Mouse (Mus musculus) liver, embryonic 13.5 days (tissue): Measurements from ENCODE around the gene Tdg. TPM values are rescaled to one million over a fixed set of nuclear protein-coding genes. Genes with fewer than 3 reads are reported as not detected.
A peak's percentile ranks its signal among the peaks of the same experiment; 100 is the strongest.

Experiments used
- ATAC-seq: fragments of 200-750 bp; cut with Nextera tagmentation; 2 replicates; pipeline ENCODE4 v1.8.0; 2017; ENCODE audit warnings: low read depth, mild to moderate bottlenecking, moderate number of reproducible peaks, moderate library complexity
- DNase-seq: peaks from one replicate; pipeline ENCODE4 v3.0.0; 2022
- H3K27ac ChIP-seq: fragments of 300-500 bp; sonication (generic); 2 replicates; pipeline ENCODE4 v1.5.1; 2015; ENCODE audit warnings: moderate library complexity, mild to moderate bottlenecking, inconsistent platforms
- H3K27me3 ChIP-seq: fragments of 300-500 bp; sonication (generic); 2 replicates; pipeline ENCODE4 v1.6.1; 2015; ENCODE audit warnings: mild to moderate bottlenecking, inconsistent platforms
- H3K36me3 ChIP-seq: fragments of 300-500 bp; sonication (generic); 2 replicates; pipeline ENCODE4 v1.6.1; 2015; ENCODE audit warnings: mild to moderate bottlenecking, inconsistent platforms
- H3K4me1 ChIP-seq: fragments of 300-500 bp; sonication (generic); replicated peaks from 2 replicates; pipeline ENCODE4 v1.6.1; 2015; ENCODE audit warnings: inconsistent platforms
- H3K4me2 ChIP-seq: fragments of 300-500 bp; sonication (generic); 2 replicates; pipeline ENCODE4 v1.6.1; 2015; ENCODE audit warnings: inconsistent platforms, mild to moderate bottlenecking, moderate library complexity
- H3K4me3 ChIP-seq: fragments of 300-500 bp; sonication (generic); replicated peaks from 2 replicates; pipeline ENCODE4 v1.5.1; 2015; ENCODE audit warnings: mild to moderate bottlenecking, inconsistent platforms
- H3K9ac ChIP-seq: fragments of 300-500 bp; sonication (generic); 2 replicates; pipeline ENCODE4 v1.6.1; 2015; ENCODE audit warnings: mild to moderate bottlenecking, inconsistent platforms
- H3K9me3 ChIP-seq: fragments of 300-500 bp; sonication (generic); replicated peaks from 2 replicates; pipeline ENCODE4 v1.6.1; 2016; ENCODE audit warnings: inconsistent platforms
- WGBS: fragments of 180-500 bp; shearing (Covaris S2); methylation state at CpG from one replicate; pipeline ENCODE4 v1.1.7; 2015; ENCODE audit not compliant: insufficient replicate concordance; 5-methylcytosine and 5-hydroxymethylcytosine counted together
- polyA plus RNA-seq: library from polyadenylated mRNA; unstranded; fragments of >200 nt; fragmentation: Nextera tagmentation; extraction: Ambion mirVana; gene quantifications from 2 replicates; pipeline ENCODE4 v1.2.1, GENCODE M21; 2015

Tdg gene
- polyA plus RNA-seq, 1 experiment from 2014 or later: 52.0 TPM

DNA sequence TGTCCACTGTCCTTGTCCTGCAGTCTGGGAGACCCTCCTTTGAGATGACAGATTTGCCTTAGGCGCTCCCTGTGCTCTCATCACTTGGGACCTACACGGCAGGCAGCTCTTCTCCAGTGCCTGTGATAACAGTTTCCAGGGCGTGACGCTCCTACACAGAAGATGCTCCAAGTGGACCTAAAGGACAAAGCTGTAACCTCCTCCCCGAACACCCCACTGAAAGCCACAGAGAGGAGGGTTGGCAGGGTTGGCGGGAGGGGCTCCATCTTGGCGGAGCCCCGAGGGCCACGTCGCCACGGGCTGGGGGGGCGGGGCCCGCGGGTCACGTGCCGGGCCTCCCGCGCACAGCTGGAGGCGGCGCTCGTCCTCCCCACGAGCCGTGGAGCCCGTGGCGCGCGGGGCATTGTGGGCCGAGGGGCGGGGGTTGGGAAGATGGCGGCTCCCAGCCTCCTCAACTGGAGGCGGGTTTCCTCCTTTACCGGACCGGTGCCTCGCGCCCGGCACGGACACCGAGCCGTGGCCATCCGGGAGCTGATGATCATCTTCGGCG, 69.2 kb downstream of the Tdg start:
- H3K9me3 ChIP-seq: no peaks in the 10 kb centered on the region
- 0 out of 2 replicates have a peak, but pooled peaks cover 5% of the 10 kb centered on the region for H3K36me3 ChIP-seq
- peak; percentile 79 for DNase-seq
- no peaks in the 10 kb centered on the region for H3K27me3 ChIP-seq
- H3K4me3 ChIP-seq: peak overlapping the region; percentile 90
- under 1% methylated on average over 41 of the region's 42 CpGs for WGBS
- peak overlapping the region; percentile 54 for H3K27ac ChIP-seq
- H3K4me2 ChIP-seq: peak overlapping the region; percentile 81
- H3K9ac ChIP-seq: peak overlapping the region; percentile 85
- ATAC-seq: peak; percentile 92
- H3K4me1 ChIP-seq: peaks cover 39% of the 10 kb centered on the region

DNA sequence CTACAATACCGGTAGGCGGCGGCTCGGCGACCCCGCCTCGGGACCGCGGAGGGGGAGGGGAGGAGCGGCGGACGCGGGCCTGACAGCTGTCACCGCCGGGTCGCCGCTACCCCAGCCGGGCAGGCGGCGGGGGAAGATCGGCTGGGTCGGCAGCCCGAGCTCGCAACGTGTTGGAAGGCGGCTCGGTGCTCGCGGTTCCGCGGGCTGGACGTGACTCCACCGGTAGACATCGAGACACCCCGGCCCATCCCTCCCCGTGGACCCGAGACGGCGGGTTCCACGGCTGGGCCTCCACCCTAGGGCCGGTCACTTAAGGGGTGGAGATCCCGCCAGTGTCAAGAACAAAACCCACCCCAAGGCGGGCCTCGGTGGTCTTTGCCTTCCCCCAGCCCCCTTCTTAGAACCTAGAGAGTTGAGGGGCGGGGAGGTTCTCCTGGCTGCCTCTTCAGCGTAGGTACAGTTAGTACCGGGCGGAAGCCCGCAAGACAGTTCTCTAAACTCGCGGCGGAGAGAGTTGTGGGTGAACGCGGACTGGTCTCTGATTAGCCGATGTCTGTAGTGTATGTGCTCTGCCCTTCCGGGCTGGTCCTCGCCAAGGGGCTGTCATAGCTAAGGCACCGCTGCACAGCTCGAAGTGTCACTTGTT, 69.8 kb downstream of the Tdg start:
- H3K27me3 ChIP-seq: no peaks in the 10 kb centered on the region
- peak; percentile 69 for ATAC-seq
- peak overlapping the region; percentile 85 for H3K9ac ChIP-seq
- H3K36me3 ChIP-seq: peaks cover 9% of the 10 kb centered on the region; the same call in 1 of the 2 replicates
- peak overlapping the region; percentile 90 for H3K4me3 ChIP-seq
- peaks cover 39% of the 10 kb centered on the region for H3K4me1 ChIP-seq
- peak overlapping the region; percentile 54 for H3K27ac ChIP-seq
- DNase-seq: peak; percentile 42
- H3K4me2 ChIP-seq: peak overlapping the region; percentile 81
- WGBS: 2% methylated on average over 53 of the region's 59 CpGs
- H3K9me3 ChIP-seq: no peaks in the 10 kb centered on the region

Other genes starting within 250 kb of the Tdg start
- not detected in 2 replicates for gene Gm1553, start 137.2 kb upstream of the Tdg start, polyA plus RNA-seq
- 47.5 and 50.6 TPM in 2 replicates for gene 1190007I07Rik, start 6.6 kb upstream of the Tdg start, polyA plus RNA-seq
- 0.67 TPM in 2 replicates for gene Glt8d2, start 60.8 kb downstream of the Tdg start, polyA plus RNA-seq
- 11.4 and 16.3 TPM in 2 replicates for gene Hcfc2, start 66.3 kb downstream of the Tdg start, polyA plus RNA-seq
- gene Nfyb, start 134.3 kb downstream of the Tdg start, polyA plus RNA-seq: 36.1 and 43.5 TPM in 2 replicates
- 67.9 and 78.2 TPM in 2 replicates for gene Txnrd1, start 204.1 kb downstream of the Tdg start, polyA plus RNA-seq
- 0.22 and 0.28 TPM in 2 replicates for gene Eid3, start 236.8 kb downstream of the Tdg start, polyA plus RNA-seq